Mouse (Mus musculus): ENCODE results near the gene Trmt2a.

The Trmt2a gene

DNA sequence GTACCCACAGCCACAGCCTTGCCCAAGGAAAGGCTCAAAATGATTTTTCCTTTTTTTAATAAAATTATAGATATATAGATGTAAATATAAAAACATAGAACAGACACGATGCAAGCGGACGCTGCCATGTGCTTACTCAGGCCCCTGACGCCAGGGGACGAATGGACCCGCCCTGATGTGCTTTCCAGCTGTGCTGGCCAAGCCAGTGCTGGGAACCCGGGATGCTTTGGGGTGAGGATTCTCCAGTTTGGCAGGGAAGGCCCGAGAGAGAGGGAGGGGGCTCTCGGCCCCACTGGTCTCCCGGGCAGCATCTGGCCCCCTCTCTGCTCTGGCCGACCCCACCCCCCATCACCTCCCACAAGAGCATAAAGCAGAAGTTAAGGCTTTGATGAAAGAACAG, 26.3 kb upstream of the Trmt2a start:
- TF ChIP-seq GATA4 (IDR thresholded peaks at IDR 0.05; ENCODE audit: insufficient replicate concordance, low read length), result no peak

DNA sequence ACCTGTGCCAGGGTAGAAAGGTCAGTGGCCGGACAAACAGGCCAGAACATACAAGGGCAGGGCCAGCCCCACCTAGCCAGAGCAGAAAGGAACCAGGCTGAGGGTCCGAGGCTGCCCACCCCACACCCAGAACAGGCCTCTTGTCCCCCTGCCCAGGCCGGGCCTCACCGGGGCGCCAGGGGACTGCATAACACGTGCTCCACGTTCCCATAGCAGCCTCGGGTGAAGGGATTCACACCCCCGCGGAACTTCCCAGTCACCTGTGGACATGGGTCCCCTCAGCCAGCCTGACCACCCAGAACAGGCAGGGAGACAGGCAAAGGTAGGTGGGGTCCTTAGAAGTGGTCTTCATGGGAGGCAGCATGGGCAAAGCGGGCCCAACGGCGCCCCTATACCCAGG, 21.3 kb upstream of the Trmt2a start:
- no peak for TF ChIP-seq GATA4 (IDR thresholded peaks at IDR 0.05; ENCODE audit: insufficient replicate concordance, low read length)

- no peak for TF ChIP-seq GATA4 (IDR thresholded peaks at IDR 0.05; ENCODE audit: insufficient replicate concordance, low read length)
Measured at GRCm38 (mm10) chr16:18227897-18228422, 20.5 kb upstream of the Trmt2a start.

GRCm38 (mm10) chr16:18228856-18229255, 19.6 kb upstream of the Trmt2a start:
- TF ChIP-seq GATA4 (IDR thresholded peaks at IDR 0.05; ENCODE audit: insufficient replicate concordance, low read length), result no peak

- TF ChIP-seq GATA4 (IDR thresholded peaks at IDR 0.05; ENCODE audit: insufficient replicate concordance, low read length), result no peak
Measured at GRCm38 (mm10) chr16:18229622-18230021, 18.9 kb upstream of the Trmt2a start.

- no peak for TF ChIP-seq GATA4 (IDR thresholded peaks at IDR 0.05; ENCODE audit: insufficient replicate concordance, low read length)
Measured at GRCm38 (mm10) chr16:18230617-18231016, 17.9 kb upstream of the Trmt2a start.

GRCm38 (mm10) chr16:18231047-18231446, 17.4 kb upstream of the Trmt2a start:
- TF ChIP-seq GATA4 (IDR thresholded peaks at IDR 0.05; ENCODE audit: insufficient replicate concordance, low read length), result no peak

DNA sequence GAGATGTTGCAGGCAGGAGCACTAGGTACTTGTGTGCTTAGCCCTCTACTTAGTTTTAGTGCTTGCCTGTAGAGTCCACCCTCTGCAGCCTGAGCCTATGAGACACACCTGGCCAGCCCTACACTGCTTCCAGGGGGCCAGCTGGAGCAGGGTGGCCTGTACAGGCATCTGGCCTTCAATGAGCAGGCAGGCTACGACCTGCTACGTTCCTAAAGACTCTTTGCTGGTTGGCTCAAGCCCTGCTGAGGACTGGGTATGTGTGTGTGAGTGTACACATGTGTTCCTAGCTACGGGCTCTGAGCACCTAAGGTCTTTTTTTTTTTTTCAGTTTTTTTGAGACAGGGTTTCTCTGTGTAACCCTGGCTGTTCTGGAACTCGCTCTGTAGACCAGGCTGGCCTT, 17.0 kb upstream of the Trmt2a start:
- TF ChIP-seq GATA4 (IDR thresholded peaks at IDR 0.05; ENCODE audit: insufficient replicate concordance, low read length), result no peak

DNA sequence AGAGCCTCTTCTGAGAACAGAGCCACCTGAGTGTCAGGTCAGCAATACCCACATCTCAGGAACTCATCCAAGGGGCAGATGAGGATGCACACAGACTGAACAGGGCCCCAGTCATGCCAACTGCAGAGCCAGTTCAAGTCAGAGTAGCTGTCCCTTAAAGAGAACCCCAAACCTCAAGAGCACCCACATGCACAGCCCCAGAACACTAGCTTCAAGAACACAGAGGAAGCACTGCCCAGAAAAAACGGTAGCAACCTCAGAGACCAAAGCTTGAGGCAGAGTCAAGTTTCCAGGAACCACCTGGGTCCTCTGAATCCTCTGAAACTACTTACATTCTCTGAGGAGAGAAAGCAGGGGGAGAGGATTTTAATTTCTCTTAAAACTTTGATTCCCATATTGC, 15.0 kb upstream of the Trmt2a start:
- TF ChIP-seq GATA4 (IDR thresholded peaks at IDR 0.05; ENCODE audit: insufficient replicate concordance, low read length), result no peak

- no peak for TF ChIP-seq GATA4 (IDR thresholded peaks at IDR 0.05; ENCODE audit: insufficient replicate concordance, low read length)
Measured at GRCm38 (mm10) chr16:18233919-18234670, 14.4 kb upstream of the Trmt2a start.

- no peak for TF ChIP-seq GATA4 (IDR thresholded peaks at IDR 0.05; ENCODE audit: insufficient replicate concordance, low read length)
Measured at GRCm38 (mm10) chr16:18234671-18235388, 13.6 kb upstream of the Trmt2a start, which contains the start of gene Zdhhc8. Zdhhc8 (minus strand) TSS chr16:18235136.

- TF ChIP-seq GATA4 (IDR thresholded peaks at IDR 0.05; ENCODE audit: insufficient replicate concordance, low read length), result no peak
Measured at GRCm38 (mm10) chr16:18235389-18236065, 13.0 kb upstream of the Trmt2a start.

- TF ChIP-seq GATA4 (IDR thresholded peaks at IDR 0.05; ENCODE audit: insufficient replicate concordance, low read length), result no peak
Measured at GRCm38 (mm10) chr16:18236676-18237501, 11.6 kb upstream of the Trmt2a start.

DNA sequence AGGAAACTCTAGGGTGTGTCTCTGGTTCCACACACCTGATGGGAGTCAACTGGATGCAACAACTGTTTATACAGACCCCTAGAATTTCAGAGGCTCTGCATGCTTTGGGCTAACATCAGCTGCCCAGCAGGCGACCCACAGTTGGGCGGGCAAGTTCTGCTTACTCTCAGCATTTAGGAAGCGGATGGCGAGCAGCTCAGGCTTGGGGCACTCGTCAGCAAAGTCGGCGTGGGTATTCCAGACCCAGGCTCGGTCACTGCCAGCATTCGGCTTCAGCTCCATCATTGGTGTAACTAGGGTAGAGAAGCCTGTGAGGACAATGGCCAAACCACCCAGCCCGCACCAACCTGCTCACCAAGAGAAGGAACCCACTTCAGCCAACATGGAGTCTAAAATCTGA, 6.9 kb upstream of the Trmt2a start:
- no peak for TF ChIP-seq GATA4 (IDR thresholded peaks at IDR 0.05; ENCODE audit: insufficient replicate concordance, low read length)
